Mouse (Mus musculus): ENCODE measurements at regions not wholly inside any gene's neighbourhood (a gene's known extent, or its start where the extent isn't known, plus 50 kb on each side); places are given as distances from the start of the nearest gene placed in this dataset.

GRCm38 (mm10) chr10:115749844-115750243 lies 66.8 kb upstream of the Tspan8 start:
- H3K27ac ChIP-seq, result no peak overlapping the region
- no peak overlapping the region for H3K4me3 ChIP-seq
- H3K27me3 ChIP-seq, result no peaks in the 10 kb centered on the region
- H3K9ac ChIP-seq, result no peak overlapping the region
- no peak for ATAC-seq
- H3K4me1 ChIP-seq, result peaks cover 8% of the 10 kb centered on the region; the same call in 1 of the 2 replicates
- WGBS, result 47% methylated on average over 2 of the region's 2 CpGs
- no peaks in the 10 kb centered on the region for H3K9me3 ChIP-seq (replicated peaks)
- H3K4me2 ChIP-seq, result no peak overlapping the region
- H3K36me3 ChIP-seq (ENCODE audit: poor library complexity, severe bottlenecking), result no peaks in the 10 kb centered on the region

- Histone ChIP-seq H3K9me3 (replicated peaks) (no peaks in the 10 kb centered on the region), H3K27ac (no peak overlapping the region), H3K4me3 (no peak overlapping the region), H3K4me1 (peaks cover 8% of the 10 kb centered on the region; the same call in 1 of the 2 replicates), H3K36me3 (ENCODE audit: poor library complexity, severe bottlenecking) (no peaks in the 10 kb centered on the region), H3K27me3 (no peaks in the 10 kb centered on the region), H3K9ac (no peak overlapping the region), H3K4me2 (no peak overlapping the region)
- WGBS, result 62% methylated on average over 5 of the region's 5 CpGs
- ATAC-seq, result no peak
These were observed 66.4 kb upstream of the Tspan8 start for GRCm38 (mm10) chr10:115750250-115750649.

- H3K4me3 ChIP-seq, result no peak overlapping the region
- 77% methylated on average over 1 of the region's 1 CpGs for WGBS
- H3K9ac ChIP-seq, result no peak overlapping the region
- no peak overlapping the region for H3K27ac ChIP-seq
- ATAC-seq, result no peak
- H3K27me3 ChIP-seq, result no peaks in the 10 kb centered on the region
- no peaks in the 10 kb centered on the region for H3K36me3 ChIP-seq (ENCODE audit: poor library complexity, severe bottlenecking)
- H3K4me1 ChIP-seq, result no peaks in the 10 kb centered on the region
- H3K4me2 ChIP-seq, result no peak overlapping the region
- H3K9me3 ChIP-seq (replicated peaks), result no peaks in the 10 kb centered on the region
These were observed 58.0 kb upstream of the Tspan8 start for GRCm38 (mm10) chr10:115758667-115759066.
